Comparison of ENCODE assay signal across 20 mouse cellular contexts in genomic region chr1:187313763-187314162, GRCm38 (mm10).
"Had no signal": no experiment of that assay in that cellular context is flagged by ENCODE, and none has a peak within 500 bp of the region (broad histone marks: within the 10 kb centered on the region; RNA-seq: fewer than 3 reads in every experiment).

No protein-coding gene starts in this region.

- DNase-seq: lung, adult 2 months; lung, postnatal 14 days; lung, postnatal 36 days; retina, postnatal 1 day; right cerebral cortex, adult 18-20 months; right cerebral cortex, postnatal 25 days; right cerebral cortex, postnatal 4 days; spleen, adult 18-20 months; thymus, adult 18-20 months; thymus, postnatal 14 days; thymus, postnatal 36 days had no signal

- H3K4me2 ChIP-seq: liver, embryonic 15.5 days; lung, embryonic 15.5 days; midbrain, embryonic 11.5 days; midbrain, embryonic 13.5 days; midbrain, embryonic 15.5 days; neural tube, embryonic 13.5 days; neural tube, embryonic 15.5 days had no signal

- H3K27me3 ChIP-seq: liver, embryonic 15.5 days; lung, embryonic 15.5 days; midbrain, embryonic 13.5 days; midbrain, embryonic 15.5 days; neural tube, embryonic 13.5 days; neural tube, embryonic 15.5 days had no signal

- H3K4me3 ChIP-seq: liver, embryonic 15.5 days; lung, embryonic 15.5 days; midbrain, embryonic 13.5 days; midbrain, embryonic 15.5 days; neural tube, embryonic 13.5 days; neural tube, embryonic 15.5 days had no signal

- H3K9ac ChIP-seq: liver, embryonic 15.5 days; liver, postnatal 0 days; lung, embryonic 15.5 days; midbrain, embryonic 13.5 days; midbrain, embryonic 15.5 days; neural tube, embryonic 13.5 days; neural tube, embryonic 15.5 days had no signal

- H3K36me3 ChIP-seq: liver, embryonic 15.5 days; lung, embryonic 15.5 days; midbrain, embryonic 15.5 days; neural tube, embryonic 13.5 days; neural tube, embryonic 15.5 days had no signal

- H3K9me3 ChIP-seq: liver, embryonic 15.5 days; lung, embryonic 15.5 days; midbrain, embryonic 13.5 days; midbrain, embryonic 15.5 days; neural tube, embryonic 13.5 days; neural tube, embryonic 15.5 days had no signal

- ATAC-seq: lung, postnatal 0 days; midbrain, embryonic 13.5 days; midbrain, embryonic 15.5 days had no signal

- H3K27ac ChIP-seq: liver, embryonic 15.5 days; lung, embryonic 15.5 days; midbrain, embryonic 13.5 days; midbrain, embryonic 15.5 days; neural tube, embryonic 13.5 days; neural tube, embryonic 15.5 days had no signal

- H3K4me1 ChIP-seq: liver, embryonic 15.5 days; lung, embryonic 15.5 days; midbrain, embryonic 15.5 days; neural tube, embryonic 13.5 days; neural tube, embryonic 15.5 days had no signal
